Mouse (Mus musculus) 3134 (cell line): ENCODE measurements around the gene Gm5788.
"Not testable (repeated sequence)": the region's sequence is repeated elsewhere in the genome, so short reads cannot be mapped to it uniquely, and the experiment has no call there.

ENCODE experiments used
- DNase-seq: peaks from one replicate; pipeline ENCODE4 v3.0.0-alpha.2; 2011; ENCODE audit warnings: low spot score; ENCODE audit not compliant: insufficient read length; ENCODE audit errors: extremely low read depth

Gm5788 gene

DNA sequence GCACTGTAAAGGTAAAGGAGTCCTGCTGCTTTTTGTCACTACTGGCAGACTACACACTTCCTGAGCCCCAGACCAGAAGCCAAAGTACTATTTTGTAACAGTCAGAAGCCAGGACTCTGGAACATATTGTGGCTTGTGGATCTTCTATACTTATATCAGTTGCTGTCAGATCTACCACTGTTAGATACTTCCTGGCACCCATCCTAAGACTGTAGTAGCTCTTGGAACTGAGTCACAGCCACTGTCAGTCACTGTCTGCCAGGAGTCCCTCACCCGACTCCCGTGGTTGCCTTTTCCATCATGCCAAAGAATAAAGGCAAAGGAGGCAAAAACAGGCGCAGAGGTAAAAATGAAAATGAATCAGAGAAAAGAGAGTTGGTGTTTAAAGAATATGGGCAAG lies at the start of gene Gm5788:
Gene Gm5788, plus strand, starts transcription at position 301 of the 400 bp plus-strand sequence.
- not testable (repeated sequence) for DNase-seq

DNA sequence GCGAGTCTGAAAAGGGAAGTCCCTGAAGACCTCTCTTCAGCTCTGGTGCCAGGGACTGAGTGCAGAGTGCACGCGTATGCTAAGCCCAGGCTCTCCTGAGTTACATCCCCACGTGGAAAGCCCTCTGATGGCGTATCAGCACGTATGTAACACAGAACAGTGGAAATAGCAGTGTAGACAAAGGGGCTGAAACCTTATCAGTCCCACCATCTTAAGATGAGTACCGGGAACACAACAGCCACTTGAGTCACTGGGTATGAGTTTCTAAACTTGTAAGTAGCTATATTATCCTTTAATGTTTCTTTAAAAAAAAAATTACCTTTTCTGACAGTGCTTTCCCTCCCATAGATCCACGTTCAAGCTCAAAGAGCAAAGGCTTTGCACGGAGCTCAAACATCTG lies 45.1 kb upstream of the Gm5788 start:
- no peak for DNase-seq

DNA sequence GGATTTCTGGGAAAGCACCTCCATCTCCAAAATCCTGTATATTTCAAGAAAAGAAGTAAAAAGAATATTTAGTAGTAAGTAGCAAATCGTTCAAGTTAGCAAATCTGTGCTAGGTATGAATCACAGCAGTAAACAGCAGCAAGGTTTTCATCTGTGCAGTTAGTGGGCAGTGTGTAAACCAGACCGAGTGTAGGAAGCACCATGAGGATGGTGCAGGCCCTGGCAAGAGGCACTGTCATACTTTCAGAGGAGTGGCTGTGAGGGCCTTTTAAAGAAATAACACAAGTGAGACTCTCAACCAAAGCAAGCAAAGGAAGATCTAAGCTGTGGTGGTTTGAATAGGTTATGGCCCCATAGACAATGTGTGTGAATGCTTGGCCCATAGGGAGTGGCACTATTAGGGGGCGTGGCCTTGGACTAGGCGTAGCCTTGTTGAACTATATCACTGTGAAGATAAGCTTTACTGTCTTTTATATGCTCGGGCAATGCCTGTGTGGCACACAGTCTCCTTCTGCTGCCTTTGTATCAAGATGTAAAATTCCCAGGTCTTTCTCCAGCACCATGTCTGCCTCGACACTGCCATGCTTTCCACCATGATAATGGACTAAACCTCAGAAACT lies 29.7 kb upstream of the Gm5788 start:
- DNase-seq = no peak

DNA sequence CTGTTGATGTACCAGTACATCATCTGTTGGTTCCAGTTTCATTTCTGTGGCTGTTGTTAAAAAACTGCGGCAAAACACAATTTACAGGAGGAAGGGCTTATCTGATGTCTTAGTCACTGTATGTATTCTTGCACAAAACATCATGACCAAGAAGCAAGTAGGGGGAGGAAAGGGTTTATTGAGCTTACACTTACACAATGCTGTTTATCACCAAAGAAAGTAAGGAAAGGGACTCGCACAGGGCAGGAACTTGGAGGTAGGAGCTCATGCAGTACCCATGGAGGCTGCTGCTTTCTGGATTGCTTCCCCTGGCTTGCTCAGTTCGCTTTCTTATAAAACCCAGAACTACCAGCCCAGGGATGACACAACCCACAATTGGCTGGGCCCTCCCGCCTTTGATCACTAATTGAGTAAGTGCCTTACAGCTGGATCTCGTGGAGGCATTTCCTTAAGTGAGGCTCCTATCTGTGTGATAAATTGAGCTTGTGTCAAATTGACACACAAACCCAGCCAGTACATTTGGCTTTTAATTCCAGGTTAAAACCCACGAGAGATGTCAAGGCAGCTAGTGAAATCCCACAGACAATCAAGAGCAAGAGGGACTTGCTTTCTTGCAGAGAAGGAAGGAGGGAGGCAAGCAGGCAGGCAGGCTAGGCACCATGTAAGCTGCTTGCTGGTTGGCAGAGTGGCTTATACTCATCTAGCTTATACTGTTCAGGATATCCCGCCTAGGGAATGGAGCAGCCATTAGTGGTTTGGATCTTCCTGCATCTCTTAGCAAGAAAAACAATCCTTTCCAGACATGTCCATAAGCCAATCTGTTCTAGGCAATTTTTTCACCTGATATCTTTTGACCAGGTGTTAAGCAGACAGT lies 24.0 kb upstream of the Gm5788 start:
- no peak for DNase-seq

DNA sequence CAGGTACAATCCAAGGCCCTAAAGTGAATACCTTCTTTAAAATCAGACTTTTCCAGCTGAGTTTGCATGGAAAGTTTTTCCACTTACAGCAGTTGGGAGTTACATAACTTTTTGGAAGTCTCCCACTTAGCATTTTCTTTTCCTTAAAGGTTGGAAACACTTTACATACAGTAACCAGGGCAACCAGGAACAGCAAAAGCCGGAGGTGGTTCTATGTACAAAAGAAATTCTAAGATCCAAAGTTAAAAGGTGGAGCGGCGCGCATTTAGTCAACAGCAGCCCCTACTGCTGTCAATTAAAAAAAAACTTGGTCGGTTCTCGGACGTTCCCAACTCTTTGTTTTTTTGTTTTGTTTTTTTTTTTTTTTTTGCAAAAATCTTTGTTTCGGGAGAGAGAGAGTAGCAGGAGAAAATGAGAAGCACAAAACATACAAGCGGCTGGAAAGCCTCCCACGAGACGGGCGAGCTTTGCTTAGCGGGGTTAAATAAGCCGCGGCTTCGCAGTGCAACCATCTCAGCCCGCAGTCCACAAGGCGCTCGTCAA lies 23.0 kb upstream of the Gm5788 start:
- no peak for DNase-seq

DNA sequence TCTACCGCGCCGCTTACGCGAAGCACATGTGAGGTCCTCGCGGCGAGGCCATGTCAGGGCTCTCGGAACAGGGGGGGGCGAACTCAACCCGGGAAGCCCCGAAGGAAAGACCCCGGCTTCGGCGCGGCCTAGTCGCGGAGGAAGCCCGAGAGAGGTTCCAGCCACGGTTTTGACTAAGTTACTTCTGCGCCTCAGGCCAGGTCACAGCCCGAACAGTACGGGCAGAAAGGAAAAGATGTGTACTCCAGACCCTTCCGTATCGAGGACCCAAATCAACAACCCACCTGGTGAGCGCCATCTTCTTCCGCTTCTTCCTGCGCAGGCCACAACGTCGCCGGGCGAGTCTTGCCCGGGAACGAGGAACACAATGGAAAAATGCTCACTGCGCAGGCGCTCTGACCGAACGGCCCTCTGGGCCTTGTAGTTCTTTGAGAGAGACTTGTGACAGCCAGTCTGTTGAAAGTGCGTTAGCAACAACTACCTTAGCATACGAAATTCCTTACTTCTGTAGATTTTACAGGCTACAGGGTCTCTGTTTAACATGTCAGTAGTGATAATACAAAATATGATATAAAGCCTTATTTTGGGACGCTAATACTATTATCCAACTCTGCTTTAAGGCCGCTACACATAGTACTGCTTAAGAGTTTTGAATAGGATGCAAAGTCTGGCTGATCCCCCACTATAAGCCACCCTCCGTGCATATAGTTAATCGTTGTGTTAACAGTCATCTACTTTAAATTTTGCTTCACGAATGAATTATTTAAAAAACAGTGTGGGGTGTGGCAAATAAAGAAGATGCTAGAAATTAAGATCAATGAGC lies 22.3 kb upstream of the Gm5788 start, which contains the start of gene Snw1:
Gene Snw1, minus strand, starts transcription at position 311 of the 823 bp plus-strand sequence.
- DNase-seq = peak; percentile 85

DNA sequence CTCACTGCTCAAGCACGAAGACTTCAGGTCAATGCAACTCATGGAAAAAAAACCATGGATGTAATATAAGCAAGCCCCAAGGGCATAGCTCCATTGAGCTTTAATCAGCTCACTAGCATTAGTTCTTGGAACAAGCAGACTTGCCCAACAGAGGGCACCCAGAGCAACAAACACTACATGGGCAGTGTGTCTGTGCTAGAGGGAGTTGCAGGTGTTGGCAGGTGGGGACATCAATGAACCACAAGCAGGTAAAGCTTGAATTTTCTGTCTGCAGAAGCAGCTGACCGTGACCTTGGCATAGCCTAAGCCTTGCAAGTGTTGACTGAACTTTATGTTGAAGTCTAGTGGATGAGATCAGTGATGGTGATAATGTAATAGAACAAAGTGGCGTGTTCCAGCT lies 19.8 kb upstream of the Gm5788 start:
- no peak for DNase-seq

DNA sequence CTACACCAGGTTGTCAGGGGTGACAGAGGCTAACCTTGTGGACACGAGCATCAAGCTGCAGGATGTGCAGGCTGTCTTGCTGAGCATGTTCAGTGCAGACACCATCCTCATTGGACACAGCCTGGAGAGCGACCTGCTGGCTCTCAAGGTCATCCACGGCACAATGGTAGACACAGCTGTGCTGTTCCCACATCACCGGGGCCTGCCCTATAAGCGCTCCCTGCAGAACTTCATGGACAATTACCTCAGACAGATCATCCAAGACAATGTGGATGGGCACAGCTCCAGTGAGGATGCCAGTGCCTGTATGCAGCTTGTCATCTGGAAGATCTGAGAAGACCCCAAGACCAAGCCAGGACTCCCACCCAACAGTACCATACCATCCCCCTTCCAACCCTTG lies 12.0 kb upstream of the Gm5788 start:
- DNase-seq = not testable (repeated sequence)

DNA sequence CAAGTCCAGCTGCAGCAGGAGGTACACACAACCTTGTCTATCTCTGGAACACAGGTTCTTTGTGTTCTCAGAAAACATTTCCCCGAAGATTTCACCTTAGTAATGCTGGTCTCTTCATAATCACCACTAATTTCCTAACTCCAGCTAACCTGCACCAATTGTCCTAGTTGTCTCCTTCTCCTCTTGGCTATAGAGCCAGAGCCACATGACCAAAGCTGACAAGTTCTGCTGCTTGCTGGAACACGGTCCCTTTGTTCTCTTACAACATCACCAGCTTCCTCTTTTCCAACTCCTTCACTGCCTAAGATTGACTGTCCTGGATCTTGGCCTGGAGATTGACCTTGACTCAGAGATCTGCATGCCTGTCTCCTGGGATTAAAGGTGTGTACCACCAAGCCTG lies 5.8 kb upstream of the Gm5788 start:
- not testable (repeated sequence) for DNase-seq

DNA sequence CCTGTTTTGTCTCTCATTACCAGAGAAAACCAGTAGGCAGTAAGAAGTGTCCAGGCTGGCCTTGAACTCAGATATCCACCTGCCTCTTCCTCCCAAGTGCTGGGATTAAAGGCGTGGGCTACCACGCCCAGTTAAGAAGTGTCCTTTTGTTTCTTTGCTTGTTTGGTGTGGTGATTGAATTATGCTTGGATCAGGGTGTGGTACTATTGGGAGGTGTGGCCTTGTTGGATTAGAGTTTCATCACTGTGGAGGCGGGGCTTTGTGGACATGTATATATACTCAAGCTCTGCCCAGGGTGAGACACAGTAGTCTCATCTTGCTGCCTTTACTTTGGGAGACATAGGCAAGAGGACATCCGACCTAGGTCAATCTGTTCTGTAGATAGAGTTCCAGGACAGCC lies 19.5 kb downstream of the Gm5788 start, which contains the start of gene Gm8300:
Gene Gm8300, plus strand, starts transcription at position 301 of the 400 bp plus-strand sequence.
- DNase-seq = not testable (repeated sequence)

DNA sequence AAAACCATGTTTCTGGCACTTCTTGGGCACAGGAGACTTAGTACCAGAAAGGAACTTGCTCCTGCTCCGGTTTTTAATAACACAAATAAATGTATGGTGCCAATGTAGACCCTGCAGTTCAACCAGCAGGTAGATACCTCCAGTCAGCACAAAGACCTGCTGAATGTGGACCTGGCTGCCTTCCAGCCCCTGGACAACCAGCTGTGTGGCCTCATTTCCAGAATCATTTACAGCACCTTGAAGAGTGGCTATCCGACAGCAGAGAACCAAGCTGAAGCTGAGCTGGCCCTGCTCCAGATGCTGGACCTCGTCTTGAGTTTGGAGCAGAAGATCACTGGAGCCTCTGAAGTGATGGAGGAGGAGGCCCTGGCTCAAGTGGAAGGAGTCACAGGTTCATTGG lies 25.1 kb downstream of the Gm5788 start:
- not testable (repeated sequence) for DNase-seq

DNA sequence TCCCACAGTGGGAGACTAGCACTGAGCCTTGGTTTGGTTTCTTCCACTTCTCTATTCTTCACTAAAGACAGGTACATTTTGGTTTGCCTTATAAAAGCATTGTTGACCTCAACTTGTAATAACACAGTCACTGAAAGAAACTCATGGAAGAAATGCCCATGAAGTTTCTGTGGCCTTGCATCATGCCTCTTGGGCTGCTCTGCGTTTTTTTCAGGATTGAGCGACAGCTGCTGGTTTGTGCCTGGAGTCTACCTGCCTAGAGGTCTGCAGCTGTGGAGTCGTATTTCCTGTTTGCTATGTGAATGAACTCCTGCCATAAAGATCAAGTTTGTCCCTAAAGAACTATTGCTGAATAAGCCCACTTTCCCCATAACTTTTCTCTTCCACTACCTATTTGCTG lies 49.4 kb downstream of the Gm5788 start:
- DNase-seq = no peak
